Mouse (Mus musculus) hindbrain, embryonic 16.5 days (tissue): ENCODE measurements around the gene Zfp697. TPM values are rescaled to one million over a fixed set of nuclear protein-coding genes. Genes with fewer than 3 reads are reported as not detected.
"Not testable (repeated sequence)": the region's sequence is repeated elsewhere in the genome, so short reads cannot be mapped to it uniquely, and the experiment has no call there.

Source experiments
- ATAC-seq: fragments of 200-750 bp; cut with Nextera tagmentation; 2 replicates; pipeline ENCODE4 v1.8.0; 2017; ENCODE audit warnings: moderate TSS enrichment, moderate library complexity
- H3K27ac ChIP-seq: fragments of 300-500 bp; sonication (generic); 2 replicates; pipeline ENCODE4 v1.5.1; 2014; ENCODE audit warnings: low read depth, mild to moderate bottlenecking, control low read depth, low read length, moderate library complexity
- H3K27me3 ChIP-seq: fragments of 300-500 bp; sonication (generic); replicated peaks from 2 replicates; pipeline ENCODE4 v1.6.1; 2014; ENCODE audit warnings: low read length; ENCODE audit not compliant: control insufficient read depth, insufficient read depth
- H3K36me3 ChIP-seq: fragments of 300-500 bp; sonication (generic); 2 replicates; pipeline ENCODE4 v1.6.1; 2014; ENCODE audit warnings: mild to moderate bottlenecking, low read length, moderate library complexity, mixed read lengths; ENCODE audit not compliant: control insufficient read depth, insufficient read depth
- H3K4me1 ChIP-seq: fragments of 300-500 bp; sonication (generic); 2 replicates; pipeline ENCODE4 v1.6.1; 2014; ENCODE audit warnings: low read depth, low read length; ENCODE audit not compliant: control insufficient read depth, insufficient read depth
- H3K4me2 ChIP-seq: fragments of 300-500 bp; sonication (generic); 2 replicates; pipeline ENCODE4 v1.6.1; 2014; ENCODE audit warnings: mild to moderate bottlenecking, low read length, control low read depth, moderate library complexity
- H3K4me3 ChIP-seq: fragments of 300-500 bp; sonication (generic); 2 replicates; pipeline ENCODE4 v1.5.1; 2014; ENCODE audit warnings: mild to moderate bottlenecking, low read length, control low read depth, moderate library complexity
- H3K9ac ChIP-seq: fragments of 300-500 bp; sonication (generic); 2 replicates; pipeline ENCODE4 v1.6.1; 2014; ENCODE audit warnings: low read depth, mild to moderate bottlenecking, control low read depth, low read length, moderate library complexity
- H3K9me3 ChIP-seq: fragments of 300-500 bp; sonication (generic); 2 replicates; pipeline ENCODE4 v1.6.1; 2014; ENCODE audit warnings: mild to moderate bottlenecking, low read length, moderate library complexity; ENCODE audit not compliant: control insufficient read depth
- WGBS: fragments of 180-500 bp; shearing (Covaris S2); extraction: QIAGEN DNeasy Blood & Tissue Kit; methylation state at CpG from one replicate; pipeline ENCODE4 v1.1.7; 2014; 5-methylcytosine and 5-hydroxymethylcytosine counted together
- polyA plus RNA-seq: library from polyadenylated mRNA; unstranded; fragments of >200 nt; fragmentation: Nextera tagmentation; extraction: Ambion mirVana; gene quantifications from 2 replicates; pipeline ENCODE4 v1.2.1, GENCODE M21; 2015

Gene Zfp697
- polyA plus RNA-seq, 1 experiment from 2014 or later = 15.1 TPM

DNA sequence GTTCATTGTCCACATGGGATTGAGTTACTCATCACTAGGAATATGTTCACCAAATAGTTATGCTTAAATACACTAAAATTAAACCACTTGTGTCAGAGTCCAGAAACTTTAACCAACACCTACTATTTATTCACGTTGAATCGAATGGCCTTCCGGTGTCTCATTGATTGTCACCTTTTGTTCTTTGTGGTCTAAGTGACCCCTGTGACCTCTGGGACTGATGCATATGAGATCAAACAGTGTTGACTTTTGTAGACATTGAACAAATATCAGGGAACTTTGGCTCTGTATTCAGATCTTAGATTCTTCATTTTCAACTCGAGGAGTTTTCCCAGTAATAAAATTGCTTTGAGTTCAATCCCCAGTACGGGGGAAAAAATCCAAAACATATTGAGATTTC is 178.4 kb downstream of the Zfp697 start:
- WGBS = no CpG with 5 or more reads among the region's 5 CpGs
- ATAC-seq, H3K9me3 ChIP-seq: not testable (repeated sequence)

GRCm38 (mm10) chr3:98563831-98564230 is 181.6 kb downstream of the Zfp697 start:
- not testable (repeated sequence) for H3K27me3 ChIP-seq, H3K4me1 ChIP-seq, H3K36me3 ChIP-seq, ATAC-seq, H3K9me3 ChIP-seq, H3K27ac ChIP-seq, H3K4me2 ChIP-seq, H3K9ac ChIP-seq, H3K4me3 ChIP-seq
- WGBS = no CpG with 5 or more reads among the region's 2 CpGs

More for the DNA sequence above, 178.4 kb downstream of the Zfp697 start:
- not testable (repeated sequence) for H3K4me2 ChIP-seq, H3K36me3 ChIP-seq, H3K27me3 ChIP-seq, H3K27ac ChIP-seq, H3K9ac ChIP-seq, H3K4me3 ChIP-seq, H3K4me1 ChIP-seq

DNA sequence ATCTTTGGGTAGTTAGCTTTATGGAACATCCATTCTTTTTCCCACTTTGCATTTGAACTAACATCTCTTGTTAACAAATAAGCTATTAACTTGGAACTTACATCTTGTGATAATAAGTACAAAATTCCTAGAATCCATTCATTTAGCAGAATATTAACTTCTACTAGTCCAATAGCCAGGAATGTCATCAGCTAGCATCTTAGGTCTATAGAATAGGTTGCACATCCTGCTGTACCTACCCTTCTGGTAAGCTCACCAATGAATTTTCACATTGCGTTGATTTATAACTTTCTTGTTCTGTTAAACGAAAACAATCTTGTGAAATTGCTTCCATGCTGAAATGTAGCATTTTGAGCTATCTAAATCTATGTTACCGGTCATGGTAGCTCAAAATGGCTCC is 182.6 kb downstream of the Zfp697 start:
- H3K9ac ChIP-seq, H3K27me3 ChIP-seq, ATAC-seq, H3K9me3 ChIP-seq, H3K4me2 ChIP-seq, H3K4me3 ChIP-seq, H3K36me3 ChIP-seq, H3K27ac ChIP-seq, H3K4me1 ChIP-seq: not testable (repeated sequence)
- WGBS = no CpG with 5 or more reads among the region's 3 CpGs

DNA sequence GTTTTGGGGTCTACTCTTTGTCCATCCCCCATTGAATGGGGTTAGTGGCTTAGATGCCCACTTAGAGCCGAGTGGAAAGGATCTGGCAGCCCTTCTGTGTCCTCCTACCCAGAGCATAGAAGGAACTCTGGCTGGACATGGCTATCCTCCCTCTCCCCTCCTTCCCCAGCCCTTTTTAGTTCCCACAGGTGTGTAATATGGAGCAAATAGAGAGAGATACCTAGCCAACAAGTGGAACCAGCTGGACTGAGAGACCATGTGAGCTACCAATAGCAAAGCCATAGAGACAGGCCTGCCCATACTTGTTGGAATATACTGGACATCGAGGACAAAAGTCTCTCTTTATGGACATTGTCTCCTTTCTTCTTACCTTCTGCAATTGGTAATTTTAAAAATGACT is 185.5 kb downstream of the Zfp697 start:
- H3K9me3 ChIP-seq = not testable (repeated sequence)

DNA sequence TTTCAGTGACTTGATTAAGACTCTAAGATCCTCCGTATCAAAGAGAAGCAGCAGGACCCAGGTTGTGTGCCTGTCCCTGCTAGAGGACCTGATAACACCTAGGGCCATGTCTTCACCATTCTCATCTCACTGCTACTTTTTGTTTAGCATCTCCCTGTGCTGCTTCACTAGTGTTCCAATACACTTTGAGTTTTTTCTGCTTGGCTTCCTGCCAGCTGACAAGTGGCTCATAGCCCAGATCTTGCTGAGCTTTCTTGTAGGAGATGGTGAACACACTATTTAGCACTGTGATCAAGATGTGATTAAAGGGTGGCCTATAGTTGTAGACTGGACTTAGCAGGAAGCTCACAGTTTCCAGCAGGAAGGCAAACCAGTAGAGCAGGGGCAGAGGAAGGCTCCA is 198.8 kb downstream of the Zfp697 start:
- not testable (repeated sequence) for H3K9me3 ChIP-seq, H3K27me3 ChIP-seq, H3K9ac ChIP-seq, H3K4me2 ChIP-seq, H3K27ac ChIP-seq, H3K4me1 ChIP-seq, H3K36me3 ChIP-seq, H3K4me3 ChIP-seq
- ATAC-seq = peak; percentile 69
- WGBS = no CpG with 5 or more reads among the region's 1 CpGs

More for the DNA sequence above, 185.5 kb downstream of the Zfp697 start:
- H3K4me3 ChIP-seq, ATAC-seq, H3K4me2 ChIP-seq, H3K36me3 ChIP-seq, H3K27me3 ChIP-seq, H3K4me1 ChIP-seq, H3K27ac ChIP-seq, H3K9ac ChIP-seq: not testable (repeated sequence)
- 86% methylated on average over 2 of the region's 2 CpGs for WGBS

GRCm38 (mm10) chr3:98582202-98582601 is 199.9 kb downstream of the Zfp697 start:
- H3K4me1 ChIP-seq, H3K4me2 ChIP-seq, H3K27me3 ChIP-seq, H3K36me3 ChIP-seq, H3K9ac ChIP-seq, H3K4me3 ChIP-seq, H3K9me3 ChIP-seq, ATAC-seq, H3K27ac ChIP-seq: not testable (repeated sequence)
- WGBS = no CpG with 5 or more reads among the region's 1 CpGs

DNA sequence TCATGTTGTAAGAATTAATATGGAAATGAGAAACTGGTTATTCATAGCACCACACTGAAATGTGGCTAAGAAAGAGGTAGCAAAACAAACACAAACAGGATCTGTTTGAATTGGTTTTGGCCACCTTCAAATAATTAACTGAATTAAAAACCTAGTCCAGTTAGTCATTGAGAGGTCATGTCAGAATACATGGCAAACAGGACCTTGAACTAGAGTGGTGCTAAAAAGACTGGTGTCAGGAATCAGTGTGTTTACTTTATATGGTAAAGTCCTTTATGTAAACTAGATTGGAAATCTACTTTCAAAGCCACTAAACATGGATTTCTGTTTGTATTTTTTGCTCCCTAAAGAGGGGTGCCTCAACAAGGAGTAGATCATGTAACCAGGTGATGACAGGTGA is 200.4 kb downstream of the Zfp697 start:
- not testable (repeated sequence) for H3K27me3 ChIP-seq, H3K4me3 ChIP-seq, H3K9ac ChIP-seq, H3K4me2 ChIP-seq, H3K36me3 ChIP-seq, ATAC-seq, H3K27ac ChIP-seq, H3K4me1 ChIP-seq, H3K9me3 ChIP-seq

GRCm38 (mm10) chr3:98587721-98588120 is 205.5 kb downstream of the Zfp697 start:
- Histone ChIP-seq H3K4me3 (no peak overlapping the region), H3K27me3 (no peaks in the 10 kb centered on the region), H3K9ac (no peak overlapping the region), H3K27ac (no peak overlapping the region), H3K36me3 (no peaks in the 10 kb centered on the region), H3K4me2 (no peak overlapping the region), H3K4me1 (no peaks in the 10 kb centered on the region), H3K9me3 (no peaks in the 10 kb centered on the region)
- no peak for ATAC-seq
- WGBS = 93% methylated on average over 2 of the region's 2 CpGs

GRCm38 (mm10) chr3:98588707-98589106 is 206.4 kb downstream of the Zfp697 start, which contains the start of gene Gm10681:
Gene Gm10681, minus strand, starts transcription at chr3:98588807.
- no peak within 1 kb of the TSS for H3K4me2 ChIP-seq
- H3K36me3 ChIP-seq = no peaks in the 10 kb centered on the region
- H3K4me1 ChIP-seq = no peaks in the 10 kb centered on the region
- no peaks in the 10 kb centered on the region for H3K27me3 ChIP-seq
- ATAC-seq = no peak
- H3K9ac ChIP-seq = no peak within 1 kb of the TSS
- H3K9me3 ChIP-seq = no peaks in the 10 kb centered on the region
- H3K27ac ChIP-seq = no peak within 1 kb of the TSS
- no peak within 1 kb of the TSS for H3K4me3 ChIP-seq

- H3K9me3 ChIP-seq = not testable (repeated sequence)
Measured at GRCm38 (mm10) chr3:98613540-98613939, 231.3 kb downstream of the Zfp697 start.

More at GRCm38 (mm10) chr3:98613540-98613939, 231.3 kb downstream of the Zfp697 start:
- H3K27ac ChIP-seq, ATAC-seq, H3K9ac ChIP-seq, H3K27me3 ChIP-seq, H3K4me3 ChIP-seq, H3K4me1 ChIP-seq, H3K4me2 ChIP-seq, H3K36me3 ChIP-seq: not testable (repeated sequence)
